Mouse (Mus musculus): Measurements from ENCODE around the gene Adap1.
A peak's percentile ranks its signal among the peaks of the same experiment; 100 is the strongest.

Gene Adap1

DNA sequence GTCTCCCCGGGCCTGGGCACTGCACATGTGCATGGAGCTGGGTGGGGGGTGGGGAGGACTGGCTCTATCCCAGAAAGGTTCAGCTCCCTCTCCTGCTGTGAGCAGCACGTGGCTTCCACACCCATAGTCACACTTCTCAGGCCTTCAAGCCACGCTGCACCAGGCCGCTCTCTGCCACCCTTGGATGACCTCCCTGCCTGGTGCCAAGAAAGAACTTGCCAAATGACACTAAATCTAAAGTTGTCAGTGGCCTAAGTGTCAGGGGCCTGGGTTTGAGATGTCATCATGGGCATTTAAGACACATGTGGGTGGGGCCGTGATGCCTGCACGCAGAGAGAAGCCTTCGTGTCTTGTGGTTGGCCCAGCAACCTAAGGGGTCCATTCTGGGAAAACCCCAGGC lies 5.0 kb downstream of the Adap1 start:
- no peak for DNase-seq

DNA sequence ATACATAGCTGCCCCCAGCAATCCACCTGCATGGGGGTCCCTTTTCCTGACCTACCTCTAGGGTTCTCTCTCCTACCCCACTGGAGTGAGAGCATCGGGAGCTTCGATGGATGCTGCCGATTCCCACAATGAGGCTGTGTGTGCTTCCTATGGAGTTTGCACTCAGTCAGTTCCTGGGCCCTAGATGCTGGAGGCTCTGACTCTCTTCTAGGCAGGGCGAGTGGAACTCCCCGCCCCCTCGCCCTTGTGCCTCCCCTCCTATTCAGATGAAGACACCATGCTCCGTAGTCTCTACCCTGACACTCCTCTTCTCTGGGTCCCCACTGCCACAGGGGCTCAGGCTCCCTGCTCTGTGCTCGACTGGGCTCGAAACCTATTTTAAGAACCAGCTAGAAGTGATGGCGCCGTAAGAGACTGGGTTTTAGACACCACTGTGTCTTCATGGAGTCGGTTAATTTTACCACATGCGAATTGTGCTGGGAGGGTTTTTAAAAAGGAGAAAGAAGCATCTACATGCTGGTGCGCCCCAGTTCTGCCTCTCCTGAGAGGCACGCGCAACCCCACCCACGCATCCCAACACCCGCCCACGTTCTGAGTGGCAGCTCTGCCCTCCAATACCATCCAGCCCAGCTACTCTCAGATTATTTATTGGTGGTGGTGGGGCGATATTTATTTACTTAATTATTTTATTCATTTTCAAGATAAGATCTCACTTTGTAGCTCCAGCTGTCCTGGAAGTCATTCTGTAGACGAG lies 7.5 kb downstream of the Adap1 start:
- no peak for DNase-seq

DNA sequence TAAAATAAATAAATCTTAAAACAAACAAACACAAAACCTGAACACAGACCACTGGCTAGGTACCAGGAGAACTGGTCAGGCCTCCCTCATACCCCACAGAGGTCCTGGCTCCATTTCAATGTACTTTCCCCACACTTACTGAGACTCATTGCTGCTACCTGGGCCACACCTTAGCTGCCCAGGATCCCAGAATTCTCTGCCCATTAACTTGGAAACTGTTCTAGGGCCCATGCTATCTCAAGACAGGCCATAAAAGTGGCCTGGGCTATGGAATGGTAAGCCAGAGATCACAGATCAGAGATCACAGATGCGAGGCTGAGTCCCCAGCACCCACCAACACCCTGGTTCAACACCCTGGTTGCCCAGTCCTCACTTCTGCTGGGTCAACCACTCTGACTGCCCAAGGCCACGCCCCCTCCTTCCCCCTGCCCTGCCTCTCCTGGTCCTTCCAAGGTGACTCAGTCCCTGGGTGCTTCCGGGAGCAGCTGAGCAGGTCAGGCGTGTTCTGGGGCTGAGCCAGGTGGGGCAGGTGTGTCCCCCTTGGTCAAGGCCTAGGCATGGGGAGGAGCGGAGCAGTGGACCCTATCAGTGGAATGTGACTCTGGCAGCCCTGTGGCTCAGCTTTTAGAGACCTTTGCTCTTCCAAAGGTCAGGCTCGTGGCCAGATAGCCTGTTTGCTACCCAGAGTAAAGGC lies 8.3 kb downstream of the Adap1 start:
- DNase-seq: peak in 1 of 2 experiments; percentile 35

DNA sequence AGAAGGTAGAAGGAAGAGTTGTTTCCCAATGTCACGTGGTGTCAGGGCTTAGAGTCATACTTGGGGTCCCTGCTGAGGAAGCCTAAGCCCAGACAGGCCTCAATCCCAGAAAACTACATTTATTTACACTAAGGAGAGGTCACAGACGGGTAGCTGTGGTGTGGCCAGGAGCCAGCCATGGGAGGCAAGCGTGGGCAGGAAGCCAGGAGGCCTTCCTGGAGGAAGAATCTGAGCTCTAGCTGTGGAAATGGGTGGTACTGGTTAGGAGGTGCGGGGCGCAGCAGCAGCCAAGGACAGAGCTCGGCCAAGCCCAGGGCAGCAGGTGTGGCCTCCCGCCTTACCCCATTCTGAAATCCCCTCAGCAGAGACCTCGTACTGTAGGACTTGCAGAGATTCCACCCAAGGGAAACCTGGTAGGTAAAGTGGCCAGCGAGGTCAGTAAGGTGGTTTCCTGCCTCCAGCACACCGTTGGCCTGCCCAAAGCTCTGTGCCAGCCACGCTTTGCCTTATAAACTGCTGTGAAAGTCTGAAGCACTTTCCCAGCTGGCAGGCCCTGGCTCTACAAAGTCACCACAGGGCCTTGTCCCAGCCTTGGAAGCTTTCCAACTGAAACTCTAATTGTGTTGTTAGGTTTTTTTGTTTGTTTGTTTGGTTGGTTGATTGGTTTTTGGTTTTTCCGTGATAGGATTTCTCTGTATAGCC lies 10.3 kb downstream of the Adap1 start:
- DNase-seq: no peak

DNA sequence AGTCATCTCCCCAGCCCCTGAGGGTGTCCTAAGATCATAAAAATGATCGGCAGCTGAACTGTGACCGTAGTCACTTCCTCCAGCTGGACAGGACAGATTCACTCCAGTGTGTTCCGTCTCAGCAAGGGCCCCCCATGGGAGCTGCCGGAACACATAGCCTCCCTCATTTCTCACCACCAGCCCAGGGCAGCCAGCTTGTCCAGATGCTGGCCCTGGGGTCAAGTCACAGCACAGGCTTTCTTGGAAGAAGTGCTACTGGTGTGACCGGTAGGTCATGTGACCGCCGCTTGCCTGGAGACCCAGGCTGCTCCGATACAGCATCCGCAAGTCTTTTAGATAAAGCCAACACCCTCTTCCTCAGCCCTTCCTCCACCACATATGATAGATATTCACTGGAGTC lies 11.9 kb downstream of the Adap1 start:
- no peak for DNase-seq

DNA sequence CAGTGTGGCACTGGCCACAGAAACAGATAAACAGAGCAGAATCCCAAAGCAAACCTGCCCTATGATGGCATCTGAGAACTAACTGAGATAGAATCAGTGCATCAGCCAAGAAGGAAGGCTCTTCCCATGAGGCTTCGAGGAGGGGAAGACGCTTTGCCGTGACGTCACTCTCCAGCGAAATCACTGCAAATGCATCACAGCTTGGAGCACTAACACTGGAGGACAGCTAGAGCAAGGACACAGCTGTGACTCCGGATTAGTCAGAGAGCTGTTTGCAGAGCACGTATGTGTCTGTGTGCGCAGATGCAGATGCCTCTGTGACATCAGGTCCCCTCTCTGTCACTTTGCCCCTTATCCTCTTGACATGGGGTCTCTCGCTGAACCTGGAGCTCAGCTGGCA lies 13.6 kb downstream of the Adap1 start:
- DNase-seq: no peak

DNA sequence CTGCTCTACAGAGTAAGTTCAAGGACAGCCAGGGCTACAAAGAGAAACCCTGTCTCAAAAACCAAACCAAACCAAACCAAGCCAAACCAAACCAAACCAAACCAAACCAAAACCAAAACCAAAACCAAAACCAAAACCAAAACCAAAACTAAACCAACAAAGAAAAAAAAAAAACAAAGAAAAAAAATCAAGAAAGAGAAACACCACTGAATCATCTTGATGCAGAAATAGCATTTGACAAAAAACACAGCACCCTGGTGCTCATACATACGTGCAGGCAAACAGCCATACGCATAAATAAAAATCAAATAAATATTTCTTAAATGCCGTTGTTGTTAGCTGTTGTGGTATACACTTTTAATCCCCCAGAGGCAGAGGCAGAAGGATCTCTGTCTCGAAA lies 14.9 kb downstream of the Adap1 start:
- DNase-seq: no peak

DNA sequence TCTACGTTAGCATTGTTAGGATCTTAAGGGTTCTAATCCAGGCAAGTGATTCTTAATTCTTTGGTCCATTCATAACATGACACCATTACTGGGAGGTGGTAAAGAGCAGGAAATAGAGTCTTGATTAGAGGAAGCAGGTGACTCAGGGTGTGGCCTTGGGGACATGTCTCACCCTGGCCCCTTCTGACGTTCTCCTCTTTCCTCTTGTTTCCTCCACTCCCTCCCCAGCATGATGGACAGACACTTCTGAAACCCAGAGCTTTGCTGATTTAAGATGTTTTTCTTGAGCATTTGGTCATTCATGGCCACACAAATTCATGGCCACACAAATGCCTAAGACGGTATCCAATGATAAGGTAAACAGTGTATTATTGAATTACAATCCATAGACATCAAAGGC lies 15.5 kb downstream of the Adap1 start:
- DNase-seq: no peak

DNA sequence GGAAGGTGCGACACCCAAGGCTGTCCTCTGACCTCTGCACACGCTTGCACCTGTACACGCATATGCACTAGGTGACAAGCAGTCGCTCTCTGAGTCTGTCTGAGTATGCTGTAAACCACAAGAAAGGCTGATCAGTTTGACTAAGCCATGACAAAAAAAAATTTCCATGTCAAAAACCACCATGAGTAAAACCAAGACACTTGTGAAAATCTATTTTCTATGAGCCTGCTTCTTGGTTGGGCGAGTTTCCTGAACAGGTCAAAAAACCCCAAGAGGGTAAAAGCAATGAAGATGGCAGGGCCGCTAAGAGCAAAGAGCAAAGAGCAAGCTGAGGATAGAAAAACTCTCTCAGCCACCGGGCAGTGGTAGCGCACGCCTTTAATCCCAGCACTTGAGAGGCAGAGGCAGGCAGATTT lies 21.8 kb downstream of the Adap1 start:
- DNase-seq: no peak

DNA sequence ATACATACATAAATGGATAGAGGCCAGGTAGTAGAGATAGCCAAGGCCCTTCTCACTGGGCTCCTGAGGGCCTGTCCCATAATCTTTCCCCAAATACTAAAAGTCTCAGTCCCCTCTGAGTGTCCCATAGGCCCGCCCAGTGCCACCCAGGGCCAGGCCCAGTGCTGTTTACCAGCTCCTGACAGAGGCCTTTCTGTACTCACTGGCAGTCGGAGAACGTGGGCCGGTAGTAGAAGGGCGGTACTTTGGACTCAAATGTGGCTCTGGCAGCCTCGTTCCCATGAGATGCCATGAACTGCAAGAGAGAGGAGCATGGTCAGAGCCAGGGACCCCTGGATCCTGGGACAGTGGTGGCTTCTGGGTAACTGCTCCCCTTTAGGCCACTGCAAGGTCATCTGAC lies 23.3 kb downstream of the Adap1 start:
- no peak for DNase-seq

DNA sequence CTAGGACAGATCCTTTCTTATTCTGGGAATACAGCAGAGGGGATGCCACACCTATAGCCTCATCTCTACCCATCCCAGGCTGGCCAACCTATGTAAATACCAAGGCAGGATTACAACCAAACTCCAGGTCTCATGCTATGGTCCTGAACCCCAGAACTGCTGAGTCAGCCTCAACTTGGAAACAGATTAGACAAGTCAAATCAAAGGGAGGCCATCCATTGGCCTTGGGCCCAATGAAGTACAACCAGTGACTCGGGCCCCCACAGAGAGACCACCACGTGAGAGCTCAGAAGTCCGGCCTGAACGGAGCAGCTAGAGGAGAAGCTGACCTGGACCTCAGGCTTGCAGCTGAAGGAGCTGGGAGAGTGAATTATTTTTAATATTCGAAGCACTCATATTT lies 27.7 kb downstream of the Adap1 start:
- no peak for DNase-seq

DNA sequence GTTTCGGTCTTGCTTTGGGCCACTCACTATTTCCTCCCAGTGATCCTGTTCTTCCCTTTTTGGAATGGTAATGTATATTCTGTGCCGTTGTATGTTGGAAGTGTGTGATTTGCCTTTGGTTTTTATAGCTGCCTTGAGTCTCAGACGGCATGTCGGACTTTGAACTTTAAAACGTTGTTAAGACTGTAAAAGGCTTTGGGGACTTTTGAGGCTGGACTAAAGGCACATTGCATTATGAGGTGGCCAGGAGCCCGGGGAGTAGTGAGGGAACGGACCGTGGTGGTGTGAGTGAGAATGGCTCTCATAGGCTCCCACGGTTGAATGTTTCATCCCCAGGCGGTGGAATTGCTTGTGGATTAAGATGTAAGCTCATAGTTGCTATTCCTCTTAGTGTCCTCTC lies 28.3 kb downstream of the Adap1 start:
- no peak for DNase-seq

DNA sequence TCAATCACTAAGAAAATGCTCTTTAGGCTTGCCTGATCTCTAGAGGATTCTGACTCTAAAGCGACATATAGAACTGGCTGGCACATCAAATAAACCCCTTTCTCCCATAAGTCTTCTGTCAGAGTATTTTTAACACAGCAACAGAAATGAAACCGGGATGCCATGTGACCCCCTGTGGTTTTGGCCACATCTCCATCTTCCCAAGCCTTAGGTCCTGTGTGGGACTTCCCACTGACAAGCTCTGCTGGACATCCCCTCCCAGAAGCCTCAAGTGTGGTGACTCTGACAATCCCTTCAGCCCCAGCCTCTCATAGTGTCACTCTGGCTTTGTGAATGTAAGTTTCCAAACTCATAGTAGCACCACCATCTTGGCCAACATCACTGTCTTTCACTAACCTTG lies 31.3 kb downstream of the Adap1 start:
- no peak for DNase-seq

DNA sequence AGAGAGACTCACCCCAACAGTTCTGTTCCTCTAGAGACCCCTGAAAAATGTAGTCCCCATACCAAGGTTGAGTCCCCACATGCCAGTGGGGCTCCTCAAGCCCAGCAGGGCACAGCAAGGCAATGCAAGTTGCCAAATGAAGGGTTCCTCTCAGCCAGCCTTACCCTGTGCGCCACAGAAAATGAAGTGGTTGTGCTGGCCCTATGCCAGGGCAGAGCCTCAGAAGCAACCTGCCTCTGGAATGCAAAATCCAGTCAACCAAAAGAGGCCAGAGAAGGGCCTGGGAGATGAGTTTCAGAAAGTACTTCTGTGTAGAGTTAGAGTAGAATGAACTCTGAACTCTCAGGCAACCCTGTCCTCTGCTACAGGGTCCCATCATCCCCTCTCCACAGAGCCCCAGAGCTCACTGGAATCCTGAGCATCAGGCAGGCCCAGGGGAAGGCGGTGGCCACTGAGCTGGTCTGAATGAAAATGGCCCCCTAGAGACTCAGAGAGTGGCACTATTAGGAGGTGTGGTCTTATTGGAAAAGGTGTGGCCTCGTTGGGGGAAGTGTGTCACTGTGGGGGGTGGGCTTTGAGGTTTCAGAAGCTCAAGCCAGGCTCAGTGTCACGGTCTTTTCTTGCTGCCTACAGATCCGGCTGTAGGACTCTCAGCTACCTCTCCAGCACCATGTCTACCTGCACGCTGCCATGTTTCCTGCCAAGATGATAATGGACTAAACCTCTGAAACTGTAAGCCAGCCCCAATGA lies 33.4 kb downstream of the Adap1 start:
- DNase-seq: no peak

DNA sequence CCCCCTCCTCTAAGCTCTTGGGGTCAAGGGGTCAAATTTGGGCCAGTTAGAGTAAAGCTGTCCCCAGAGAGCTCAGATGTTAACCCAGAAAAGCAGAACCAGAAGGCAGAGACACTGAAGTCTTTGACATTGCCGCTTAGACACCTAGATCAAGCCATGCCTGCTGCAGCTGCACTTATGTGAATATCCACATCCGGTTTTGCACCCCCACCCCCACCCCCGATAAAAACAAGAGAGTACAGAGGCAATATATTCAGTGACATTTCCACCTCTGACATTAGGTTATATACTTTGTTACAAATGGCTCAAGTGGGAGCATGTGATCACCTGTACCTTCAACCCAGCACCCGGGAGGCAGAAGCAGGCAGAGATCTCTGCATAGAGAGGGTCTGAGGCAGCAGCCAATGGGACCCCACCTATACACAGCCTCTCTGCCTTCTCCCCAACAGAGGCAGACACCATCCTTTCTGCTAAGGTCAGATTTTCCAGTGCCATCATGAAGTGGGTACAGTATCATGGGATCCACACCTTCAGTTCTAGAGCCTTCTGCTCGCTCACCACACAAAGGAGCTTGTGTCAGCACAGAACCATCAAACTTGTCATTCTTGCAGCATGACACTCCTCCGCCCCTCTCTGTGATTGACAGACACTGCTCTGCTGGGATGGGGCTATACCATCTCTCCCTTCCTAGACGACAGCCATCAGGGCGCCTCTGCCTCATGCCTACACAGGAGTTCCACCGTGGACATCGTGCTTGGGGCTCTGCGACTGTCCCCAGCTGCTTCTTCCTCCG lies 34.8 kb downstream of the Adap1 start:
- no peak for DNase-seq

DNA sequence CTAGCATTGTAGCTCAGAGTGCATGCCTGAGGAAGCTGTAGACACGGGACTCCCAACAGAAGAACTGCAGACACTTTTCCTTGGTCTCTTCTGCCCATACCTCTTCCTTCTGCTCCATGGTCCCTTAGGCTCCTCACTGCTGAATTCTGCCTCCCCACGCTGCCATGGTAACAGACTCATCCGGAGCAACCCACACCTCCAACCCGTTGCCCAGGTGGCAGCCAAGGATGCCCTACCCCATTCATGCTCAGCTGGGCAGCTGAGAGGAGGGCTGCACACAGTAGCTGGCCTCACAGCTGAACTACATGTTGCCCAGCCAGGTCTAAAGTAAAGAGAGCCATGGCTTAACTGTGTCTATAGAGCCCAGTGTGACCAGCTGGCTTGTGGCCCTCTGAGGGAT lies 36.8 kb downstream of the Adap1 start:
- DNase-seq: no peak

DNA sequence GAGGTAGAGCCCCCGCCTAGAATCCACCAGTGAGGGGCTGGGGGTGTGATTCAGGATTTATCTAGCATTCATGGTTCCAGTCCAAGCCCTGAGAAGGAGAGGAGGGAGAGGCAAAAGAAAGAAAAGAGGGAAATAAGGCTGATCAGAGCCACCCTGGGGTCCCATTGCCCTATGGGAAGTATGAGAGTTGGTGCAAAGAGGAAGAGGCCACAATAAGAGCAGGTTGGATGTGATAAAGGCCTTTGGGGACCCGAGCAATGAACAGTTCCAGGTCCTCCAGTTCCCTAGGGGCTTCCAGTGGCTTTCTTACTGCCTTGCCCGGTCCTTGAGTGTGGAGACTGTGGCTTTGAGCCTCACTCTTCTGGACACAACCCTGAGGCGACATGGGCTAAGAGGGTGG lies 37.6 kb downstream of the Adap1 start:
- DNase-seq: no peak

DNA sequence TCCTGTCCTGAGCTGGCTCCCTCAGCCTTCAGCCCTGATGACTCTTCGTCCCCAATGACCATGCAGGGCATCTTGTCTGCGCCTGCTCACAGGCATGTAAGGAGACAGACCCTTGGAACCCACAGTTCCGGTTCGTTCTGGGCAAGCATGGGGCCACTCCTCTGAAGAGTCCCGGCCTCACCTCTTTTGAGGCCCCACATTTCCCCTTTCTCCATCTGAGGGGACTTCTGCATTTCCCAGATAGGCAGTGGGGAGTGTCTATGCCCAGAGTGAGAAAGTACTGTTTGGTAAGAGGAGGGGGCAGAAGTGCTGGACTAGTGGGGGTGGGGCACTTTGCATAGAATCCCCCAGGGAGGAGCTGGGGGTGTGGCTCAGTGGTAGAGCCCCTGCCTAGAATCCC lies 38.3 kb downstream of the Adap1 start:
- DNase-seq: no peak

DNA sequence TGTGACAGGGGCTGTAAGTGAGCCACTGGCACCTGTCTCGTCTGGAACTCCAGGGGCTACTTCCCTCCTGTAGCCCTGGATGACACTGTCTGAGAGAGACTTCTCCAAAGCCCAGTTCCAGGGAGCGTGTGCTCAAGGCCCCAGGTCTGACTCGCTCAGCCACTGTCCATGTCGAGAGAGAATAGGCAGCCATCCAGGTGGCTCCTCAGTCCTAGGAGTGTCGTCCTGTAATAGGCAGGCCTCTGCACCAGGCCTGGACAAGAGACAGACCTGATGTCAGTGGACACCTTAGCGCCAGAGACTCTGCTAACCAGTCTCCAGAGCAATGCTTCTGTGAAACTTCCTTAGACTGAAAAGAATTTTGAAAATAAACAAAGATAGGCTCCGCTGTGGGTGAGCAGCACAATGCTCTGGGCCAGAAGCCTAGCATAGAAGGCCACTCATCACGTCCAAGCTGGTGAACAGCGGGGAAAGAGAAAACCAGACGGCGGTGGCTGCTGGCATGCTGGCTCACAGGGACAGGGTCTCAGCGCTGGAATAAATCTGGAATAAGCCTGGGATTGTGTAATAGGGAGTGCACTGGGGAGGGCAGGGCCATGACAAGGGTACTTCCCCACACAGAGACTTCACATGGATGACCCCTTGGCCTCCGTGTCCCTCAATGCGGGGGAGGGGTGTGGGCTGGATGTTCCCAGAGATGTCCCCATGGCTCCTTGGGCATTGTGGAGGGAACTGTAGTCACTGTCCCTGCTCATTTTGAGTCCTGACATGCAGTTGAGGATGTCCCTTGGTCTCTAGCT lies 39.1 kb downstream of the Adap1 start:
- DNase-seq: peak; percentile 41 to 56

DNA sequence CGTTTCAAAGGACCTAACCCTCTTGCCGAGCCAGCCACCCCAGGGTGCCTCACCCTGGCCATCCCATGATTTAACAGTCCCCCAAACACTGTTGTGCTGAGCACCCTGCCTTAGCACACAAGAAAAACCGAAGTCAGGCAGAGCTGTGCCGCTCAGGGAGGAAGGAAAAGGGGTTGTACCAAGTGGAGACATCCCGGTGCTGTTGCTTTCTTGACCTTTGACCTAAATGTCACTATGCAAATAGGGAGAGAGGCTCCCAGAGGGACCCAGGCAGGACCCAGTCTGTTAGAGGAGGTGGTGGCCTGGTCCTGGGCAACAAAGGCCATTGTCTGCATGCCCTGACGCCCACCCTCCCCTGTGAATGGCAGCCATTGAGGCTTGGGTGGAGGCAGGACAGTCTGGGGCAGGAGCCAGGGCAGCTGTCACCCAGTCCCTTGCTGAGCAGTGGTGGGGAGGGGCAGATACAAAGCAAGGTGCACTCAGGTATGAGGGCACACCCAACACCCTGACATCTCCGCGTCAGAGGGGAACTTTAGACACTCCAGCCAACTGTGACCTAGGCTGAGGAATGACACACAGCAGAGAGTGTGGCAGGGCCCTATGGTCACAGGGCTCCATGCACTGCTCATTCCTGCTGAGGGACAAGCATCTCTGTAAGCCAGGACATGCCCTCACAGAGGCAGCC lies 39.9 kb downstream of the Adap1 start:
- peak in 1 of 2 experiments; percentile 20 for DNase-seq

Data from cerebellum, postnatal 10 days (tissue).